Mouse (Mus musculus) urinary bladder, postnatal 14 days (tissue): ENCODE measurements at regions not wholly inside any gene's neighbourhood (a gene's known extent, or its start where the extent isn't known, plus 50 kb on each side); places are given as distances from the start of the nearest gene placed in this dataset.
A peak's percentile ranks its signal among the peaks of the same experiment; 100 is the strongest.

Experiments
- DNase-seq: peaks from one replicate; pipeline ENCODE4 v3.0.0; 2021; ENCODE audit warnings: low spot score

DNA sequence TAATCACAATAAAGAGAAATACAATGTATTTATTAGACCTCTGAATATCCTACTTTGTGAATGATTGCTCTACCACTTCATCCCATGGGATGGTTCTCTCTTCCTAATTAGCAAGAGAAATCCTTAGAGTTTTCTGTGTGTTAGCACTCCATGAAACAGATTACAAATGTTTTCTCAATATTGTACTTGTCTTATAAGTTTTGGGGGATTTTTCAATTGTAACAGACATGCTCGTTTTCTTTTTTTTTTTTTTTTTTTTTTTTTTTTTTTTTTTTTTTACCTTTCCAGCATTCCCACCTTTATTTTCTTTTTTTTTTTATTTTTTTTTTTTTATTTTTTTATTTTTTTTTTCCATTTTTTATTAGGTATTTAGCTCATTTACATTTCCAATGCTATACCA lies 312.3 kb downstream of the Mex3b start:
- DNase-seq = no peak

GRCm38 (mm10) chr7:83186341-83186740 lies 319.2 kb downstream of the Mex3b start:
- no peak for DNase-seq

DNA sequence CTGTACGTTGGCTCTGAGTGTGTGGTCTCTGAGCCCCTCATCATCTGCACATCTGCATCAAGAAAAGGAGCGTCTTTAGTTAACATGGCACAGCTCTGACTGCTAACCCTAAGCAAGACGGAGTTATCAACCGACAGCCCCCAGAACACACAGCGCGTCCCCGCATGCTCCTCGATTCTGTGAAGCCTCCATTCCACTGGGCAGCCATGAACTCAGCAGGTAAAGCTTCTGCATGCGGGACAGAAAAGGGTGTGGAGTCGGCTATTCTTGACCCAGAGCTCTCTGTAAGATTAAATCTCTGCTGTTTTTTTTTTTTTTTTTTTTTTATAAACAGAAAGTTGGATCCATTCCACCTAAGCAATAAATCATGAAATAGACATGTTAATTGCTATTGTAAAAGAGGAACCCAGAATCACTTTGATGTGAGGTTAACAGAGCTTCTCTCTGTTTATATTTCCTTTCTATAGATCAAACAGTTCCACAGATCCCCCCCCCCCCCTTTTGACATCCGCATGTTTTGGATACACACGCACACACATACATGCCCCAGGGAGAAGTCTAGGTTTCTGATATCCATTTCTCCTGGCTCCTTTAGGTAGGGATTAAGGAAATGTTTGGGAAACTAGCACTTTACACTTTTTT lies 328.9 kb downstream of the Mex3b start:
- no peak for DNase-seq

DNA sequence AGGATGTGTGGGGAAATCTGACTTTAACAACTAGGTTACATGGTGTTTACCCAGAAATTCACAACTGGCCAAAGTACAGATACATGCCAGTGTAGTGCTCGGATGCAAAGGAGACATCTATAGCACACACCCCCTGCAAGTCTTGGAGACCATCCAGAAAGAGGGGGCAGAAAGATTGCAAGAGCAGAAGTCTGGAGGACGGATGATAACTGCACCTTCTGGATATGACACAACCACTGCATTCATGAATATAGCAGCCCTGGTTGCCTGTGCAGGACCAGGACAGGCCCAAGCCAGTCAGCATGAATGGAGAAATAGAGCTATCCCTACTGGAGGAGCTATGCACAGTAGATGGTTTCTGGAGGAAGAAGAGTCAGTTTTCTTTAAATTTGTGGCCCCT lies 330.4 kb downstream of the Mex3b start:
- no peak for DNase-seq

DNA sequence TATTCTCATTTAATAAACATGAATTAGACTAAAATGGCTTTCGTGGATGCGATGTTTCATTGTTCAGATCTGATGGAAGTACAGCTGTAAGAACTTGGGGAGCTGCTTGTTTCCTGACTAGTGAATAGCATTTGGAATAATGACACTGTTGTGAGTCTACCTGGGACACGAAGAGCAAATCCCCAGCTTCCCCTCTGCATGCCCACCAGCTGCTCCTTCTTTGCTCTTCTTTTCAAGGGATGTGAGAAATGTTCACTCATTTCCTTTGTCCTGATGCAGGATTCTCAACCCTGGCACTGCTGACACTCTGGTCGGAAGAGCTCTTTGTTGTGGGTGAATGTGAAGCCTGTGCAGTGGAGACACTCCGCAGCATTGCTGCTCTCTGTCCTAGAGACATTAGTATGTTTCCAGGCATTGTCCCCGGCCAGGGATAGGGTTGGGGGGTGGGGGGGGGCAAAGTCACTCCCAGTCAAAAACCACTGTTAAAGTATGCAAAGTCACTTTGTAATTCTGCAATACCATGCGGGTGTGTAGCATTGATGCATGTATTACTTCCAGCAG lies 334.1 kb downstream of the Mex3b start:
- no peak for DNase-seq

GRCm38 (mm10) chr7:83201768-83202493 lies 334.8 kb downstream of the Mex3b start:
- peak; percentile 22 for DNase-seq

DNA sequence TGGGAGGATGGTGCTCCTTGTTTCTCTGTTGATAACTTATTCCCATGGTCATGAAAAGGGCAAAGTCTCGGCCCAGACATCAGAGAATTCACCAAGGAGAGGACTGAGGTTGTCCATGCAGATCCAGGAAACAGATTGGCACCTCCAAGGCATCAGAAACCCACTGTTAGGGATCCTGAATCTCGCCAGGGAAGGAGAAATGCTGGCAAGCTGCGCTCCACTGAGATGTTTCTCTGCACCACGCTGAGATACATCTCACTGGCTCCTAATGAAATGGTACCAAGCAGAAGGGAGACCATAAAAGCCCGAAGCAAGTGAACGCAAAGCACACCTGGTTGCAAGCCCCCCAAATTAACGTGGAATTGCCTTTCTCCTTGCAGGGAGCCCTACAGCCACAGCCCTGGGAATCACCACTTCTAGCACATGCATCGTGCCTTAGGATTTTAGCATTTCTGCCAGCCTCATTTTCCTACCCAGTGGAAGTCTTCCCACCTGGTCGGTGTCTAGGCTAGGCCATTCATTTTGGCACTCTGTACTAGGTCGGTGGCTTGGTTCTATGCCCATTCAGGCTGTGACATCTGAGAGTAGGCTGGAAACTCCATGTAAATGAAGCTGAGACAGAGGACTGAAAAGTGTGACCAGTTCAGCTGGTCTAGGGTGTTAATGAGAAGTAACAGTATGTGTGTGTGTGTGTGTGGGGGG lies 336.3 kb downstream of the Mex3b start:
- DNase-seq = no peak

DNA sequence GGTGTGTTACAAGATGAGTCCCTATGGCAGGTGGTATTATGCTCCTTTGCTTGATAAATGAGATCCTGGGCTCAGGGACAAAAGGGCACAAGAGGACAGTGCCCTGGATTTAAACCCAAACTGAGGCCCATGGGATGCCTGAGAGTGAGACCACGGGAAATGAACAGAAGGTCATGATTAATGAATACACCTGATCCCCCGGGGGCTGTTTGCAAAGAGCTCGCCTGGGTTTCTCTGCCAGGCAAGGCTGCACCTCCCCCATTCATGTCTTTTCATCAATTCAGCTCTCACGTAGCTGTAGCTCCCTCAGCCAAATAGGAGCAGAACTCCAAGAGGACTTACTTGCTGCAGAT lies 336.9 kb downstream of the Mex3b start:
- no peak for DNase-seq

GRCm38 (mm10) chr7:83204701-83205100 lies 337.6 kb downstream of the Mex3b start:
- no peak for DNase-seq

- DNase-seq = no peak
Measured at GRCm38 (mm10) chr7:83206999-83207398, 339.9 kb downstream of the Mex3b start.

- DNase-seq = no peak
Measured at GRCm38 (mm10) chr7:83211611-83212010, 344.5 kb downstream of the Mex3b start.

GRCm38 (mm10) chr7:83222029-83222722 lies 355.0 kb downstream of the Mex3b start:
- no peak for DNase-seq

GRCm38 (mm10) chr7:83227262-83228108 lies 357.2 kb upstream of the Tmc3 start:
- DNase-seq = no peak

DNA sequence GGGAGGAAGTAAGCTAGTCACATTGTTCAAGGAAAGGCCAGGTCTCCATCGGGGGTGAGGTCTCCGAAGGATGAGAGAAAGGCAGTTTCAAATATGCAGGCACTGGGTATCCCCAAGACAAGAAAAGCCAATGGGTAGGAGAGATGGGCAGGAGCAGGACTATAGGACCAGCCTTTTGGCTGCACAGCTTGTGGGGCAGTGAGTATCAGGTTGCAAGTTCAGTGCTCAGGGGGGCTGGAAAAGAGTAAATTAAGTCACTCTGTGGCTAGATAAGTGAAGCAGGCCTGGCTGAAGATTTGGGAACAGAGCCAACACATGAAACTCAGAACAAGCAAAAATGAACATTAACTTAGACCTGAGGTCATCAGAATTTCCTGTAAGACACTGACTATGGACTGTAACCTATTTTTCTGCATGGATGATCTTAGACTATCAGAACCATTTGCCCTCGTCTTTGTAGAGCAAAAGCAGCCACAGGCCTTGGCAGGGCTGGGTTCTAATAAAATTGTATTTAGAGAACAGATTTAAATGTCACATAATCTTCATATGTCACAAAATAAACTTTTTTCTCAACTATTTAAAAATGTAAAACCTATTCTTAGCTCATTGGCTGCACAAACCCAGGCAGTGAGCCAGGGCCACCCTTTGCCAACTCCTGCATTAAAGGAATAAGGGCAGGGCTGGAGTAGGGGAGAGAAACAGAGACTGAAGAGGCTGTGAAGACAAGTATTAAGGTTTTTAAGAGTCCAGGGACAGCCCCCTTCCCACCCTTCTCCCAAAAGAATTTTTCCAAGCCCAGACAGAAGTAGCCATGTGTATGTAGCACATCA lies 354.0 kb upstream of the Tmc3 start:
- peak; percentile 32 for DNase-seq

DNA sequence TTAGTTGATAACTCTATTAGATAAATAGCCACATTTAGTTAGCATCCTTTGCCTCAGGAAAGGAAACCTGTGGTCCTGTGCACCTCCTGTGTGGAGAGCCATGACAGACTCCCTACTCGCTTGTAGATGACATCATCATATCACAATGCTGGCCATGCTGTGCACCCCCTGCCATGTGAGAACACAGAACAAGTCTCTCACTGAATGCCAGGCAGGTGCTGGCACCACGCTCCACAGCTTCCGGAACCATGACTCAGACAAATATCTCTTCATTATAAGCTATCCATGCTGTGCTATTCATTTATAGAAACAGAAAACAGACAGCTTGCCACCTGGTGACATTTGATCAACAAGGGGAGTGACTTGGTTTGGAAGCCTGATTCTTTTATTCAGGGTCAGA lies 349.1 kb upstream of the Tmc3 start:
- DNase-seq = no peak

- DNase-seq = no peak
Measured at GRCm38 (mm10) chr7:83237336-83237735, 347.4 kb upstream of the Tmc3 start.

DNA sequence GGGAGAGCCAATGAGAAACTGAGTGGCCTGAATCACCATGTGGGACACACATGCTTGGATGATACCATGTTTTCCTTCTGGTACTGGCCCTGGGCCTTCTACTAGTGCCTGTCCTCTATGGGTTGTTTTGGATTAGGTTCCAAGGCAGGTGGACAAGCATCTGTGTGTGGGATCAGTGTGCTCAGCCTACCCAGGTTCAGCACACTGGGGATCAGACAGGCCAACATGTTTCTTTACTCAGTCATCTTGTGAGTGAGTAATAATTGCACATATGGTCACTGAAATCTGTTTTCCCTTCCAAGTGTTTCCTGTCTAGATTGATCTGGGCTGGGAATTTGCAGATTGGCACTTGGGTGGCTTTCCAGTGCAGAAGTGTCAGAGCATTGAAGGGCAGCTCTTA lies 346.6 kb upstream of the Tmc3 start:
- no peak for DNase-seq

GRCm38 (mm10) chr7:83242233-83242632 lies 342.5 kb upstream of the Tmc3 start:
- peak; percentile 19 for DNase-seq

DNA sequence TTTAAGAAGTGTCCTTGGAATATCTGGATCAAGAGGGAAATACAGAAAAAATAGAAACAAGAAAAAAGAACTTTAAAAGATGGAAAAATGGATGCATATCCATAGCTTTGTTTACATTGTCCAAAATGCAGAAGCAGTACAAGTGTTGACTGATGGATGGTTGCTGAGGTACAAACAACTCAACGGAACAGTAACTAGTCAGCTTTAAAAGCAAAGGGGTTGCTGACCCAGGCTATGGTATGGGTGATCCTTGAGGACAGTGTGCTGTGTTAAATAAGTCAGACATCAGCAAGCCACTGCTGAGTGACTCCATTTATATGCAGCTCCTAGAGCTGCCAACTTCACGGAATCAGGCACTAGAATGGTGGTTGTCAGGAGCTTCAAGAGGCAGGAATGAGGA lies 338.9 kb upstream of the Tmc3 start:
- no peak for DNase-seq

GRCm38 (mm10) chr7:83251995-83252563 lies 332.6 kb upstream of the Tmc3 start:
- no peak for DNase-seq
